Mouse (Mus musculus) CH12.LX (cell line): ENCODE data around the gene Dcaf12. TPM values are rescaled to one million over a fixed set of nuclear protein-coding genes. Genes with fewer than 3 reads are reported as not detected.

ENCODE experiments used
- DNase-seq: peaks from one replicate; pipeline ENCODE4 v3.0.0-alpha.2; 2013; ENCODE audit errors: extremely low read depth
- H3K27ac ChIP-seq: 2 replicates; pipeline ENCODE4 v1.5.1; 2012; ENCODE audit warnings: low read depth, mild to moderate bottlenecking, control low read depth, moderate library complexity; ENCODE audit not compliant: insufficient read depth
- H3K27me3 ChIP-seq: replicated peaks from 2 replicates; pipeline ENCODE3; 2012; ENCODE audit warnings: inconsistent platforms
- H3K36me3 ChIP-seq, 2 experiments: replicated peaks in 1 of 2; 2 replicates each; pipeline versions ENCODE3 to v1.6.1; 2012; ENCODE audit warnings: inconsistent platforms in 1 of 2, low read length in 1 of 2, mild to moderate bottlenecking in 1 of 2, mixed read lengths in 1 of 2, moderate library complexity in 1 of 2; ENCODE audit not compliant: control insufficient read depth in 1 of 2, insufficient read depth in 1 of 2
- H3K4me1 ChIP-seq, 2 experiments: 2 replicates each; pipeline ENCODE4 v1.6.1; 2012; ENCODE audit warnings: inconsistent platforms in 1 of 2, moderate library complexity in 1 of 2; ENCODE audit not compliant: insufficient read depth in 2 of 2, control insufficient read depth in 1 of 2
- H3K4me2 ChIP-seq: 2 replicates; pipeline ENCODE4 v1.6.1; 2012; ENCODE audit warnings: low read depth, mild to moderate bottlenecking, control low read depth; ENCODE audit not compliant: poor library complexity, insufficient read depth, severe bottlenecking
- H3K4me3 ChIP-seq, 3 experiments: fragments of 150-350 bp in 1 of 3; sonication (generic) in 1 of 3; replicated peaks in 1 of 3; 2 replicates each; pipeline versions ENCODE3 to v1.5.1; 2011 to 2012; ENCODE audit warnings: low read depth in 2 of 3, low read length in 2 of 3, mild to moderate bottlenecking in 2 of 3, moderate library complexity in 2 of 3, control low read depth in 1 of 3, improper control_type of control experiment in 1 of 3, inconsistent platforms in 1 of 3, mixed read lengths in 1 of 3; ENCODE audit not compliant: poor library complexity in 1 of 3
- H3K79me2 ChIP-seq: replicated peaks from 2 replicates; pipeline ENCODE4 v1.6.1; 2012; ENCODE audit warnings: mild to moderate bottlenecking, moderate library complexity; ENCODE audit not compliant: control insufficient read depth, poor library complexity, insufficient read depth, severe bottlenecking; ENCODE audit errors: extremely low read depth
- H3K9ac ChIP-seq: 2 replicates; pipeline ENCODE4 v1.6.1; 2012; ENCODE audit warnings: low read depth, mild to moderate bottlenecking, control low read depth, moderate library complexity; ENCODE audit not compliant: insufficient read depth
- H3K9me3 ChIP-seq: replicated peaks from 2 replicates; pipeline ENCODE3; 2012; ENCODE audit warnings: low read length, inconsistent platforms, mixed read lengths
- BHLHE40 ChIP-seq: IDR thresholded peaks from 2 replicates; pipeline ENCODE4 v1.6.1; 2011; ENCODE audit warnings: mild to moderate bottlenecking, low read depth, low read length, improper control_type of control experiment
- CHD1 ChIP-seq: IDR thresholded peaks from 2 replicates; pipeline ENCODE4 v1.6.1; 2012; ENCODE audit warnings: low read depth, low read length, improper control_type of control experiment, inconsistent platforms
- CHD2 ChIP-seq: IDR thresholded peaks from 2 replicates; pipeline ENCODE4 v1.6.1; 2011; ENCODE audit warnings: low read length, improper control_type of control experiment
- CTCF ChIP-seq, 2 experiments: IDR thresholded peaks in 1 of 2; conservative IDR thresholded peaks in 1 of 2; 2 replicates each; pipeline ENCODE4 v1.5.1; 2011 to 2012; ENCODE audit warnings: low read depth in 2 of 2, low read length in 2 of 2, improper control_type of control experiment in 1 of 2, inconsistent platforms in 1 of 2, mild to moderate bottlenecking in 1 of 2, moderate library complexity in 1 of 2
- ELF1 ChIP-seq: IDR thresholded peaks from 2 replicates; pipeline ENCODE4 v1.6.1; 2014; ENCODE audit warnings: low read depth, mild to moderate bottlenecking, inconsistent platforms, low read length, improper control_type of control experiment
- EP300 ChIP-seq: IDR thresholded peaks from 2 replicates; pipeline ENCODE4 v1.6.1; 2011; ENCODE audit warnings: low read length, improper control_type of control experiment
- ETS1 ChIP-seq: conservative IDR thresholded peaks from 2 replicates; pipeline ENCODE4 v1.6.1; 2012; ENCODE audit warnings: low read depth, mild to moderate bottlenecking, inconsistent platforms, low read length, improper control_type of control experiment, moderate library complexity
- GABPA ChIP-seq: IDR thresholded peaks from 2 replicates; pipeline ENCODE4 v1.6.1; 2012; ENCODE audit warnings: low read depth, low read length, improper control_type of control experiment, inconsistent platforms; ENCODE audit not compliant: insufficient replicate concordance
- HCFC1 ChIP-seq: IDR thresholded peaks from 2 replicates; pipeline ENCODE4 v1.6.1; 2012; ENCODE audit warnings: low read depth, mild to moderate bottlenecking, inconsistent platforms, low read length, improper control_type of control experiment
- IRF4 ChIP-seq: IDR thresholded peaks from 2 replicates; pipeline ENCODE4 v1.6.1; 2014; ENCODE audit warnings: low read depth, mild to moderate bottlenecking, inconsistent platforms, low read length, improper control_type of control experiment
- JUND ChIP-seq: conservative IDR thresholded peaks from 2 replicates; pipeline ENCODE4 v1.6.1; 2011; ENCODE audit warnings: low read depth, low read length, improper control_type of control experiment
- KAT2A ChIP-seq: IDR thresholded peaks from 2 replicates; pipeline ENCODE4 v1.6.1; 2012; ENCODE audit warnings: low read length, improper control_type of control experiment, inconsistent platforms; ENCODE audit not compliant: insufficient replicate concordance
- MAFK ChIP-seq: IDR thresholded peaks from 2 replicates; pipeline ENCODE4 v1.6.1; 2011; ENCODE audit warnings: low read length, improper control_type of control experiment; ENCODE audit not compliant: insufficient replicate concordance
- MAX ChIP-seq: IDR thresholded peaks from 2 replicates; pipeline ENCODE4 v1.6.1; 2011; ENCODE audit warnings: low read length, improper control_type of control experiment
- MAZ ChIP-seq: IDR thresholded peaks from 2 replicates; pipeline ENCODE4 v1.6.1; 2012; ENCODE audit warnings: low read depth, mild to moderate bottlenecking, inconsistent platforms, low read length, improper control_type of control experiment, moderate library complexity
- MXI1 ChIP-seq: IDR thresholded peaks from 2 replicates; pipeline ENCODE4 v1.6.1; 2011; ENCODE audit warnings: mild to moderate bottlenecking, low read depth, low read length, improper control_type of control experiment
- MYC ChIP-seq: IDR thresholded peaks from 2 replicates; pipeline ENCODE4 v1.6.1; 2011; ENCODE audit warnings: low read depth, mild to moderate bottlenecking, improper control_type of control experiment, low read length
- NELFE ChIP-seq: IDR thresholded peaks from 2 replicates; pipeline ENCODE4 v1.6.1; 2011; ENCODE audit warnings: low read depth, low read length, improper control_type of control experiment
- PAX5 ChIP-seq: IDR thresholded peaks from 2 replicates; pipeline ENCODE4 v1.6.1; 2012; ENCODE audit warnings: low read length, inconsistent platforms, mixed read lengths
- SMC3 ChIP-seq: IDR thresholded peaks from 2 replicates; pipeline ENCODE4 v1.6.1; 2011; ENCODE audit warnings: low read depth, low read length, improper control_type of control experiment
- TBP ChIP-seq: conservative IDR thresholded peaks from 2 replicates; pipeline ENCODE4 v1.6.1; 2011; ENCODE audit warnings: low read depth, low read length, improper control_type of control experiment
- TCF12 ChIP-seq: IDR thresholded peaks from 2 replicates; pipeline ENCODE4 v1.6.1; 2014; ENCODE audit warnings: low read depth, mild to moderate bottlenecking, inconsistent platforms, low read length, improper control_type of control experiment
- USF1 ChIP-seq: IDR thresholded peaks from 2 replicates; pipeline ENCODE4 v1.6.1; 2014; ENCODE audit warnings: low read depth, mild to moderate bottlenecking, inconsistent platforms, low read length, improper control_type of control experiment
- USF2 ChIP-seq: conservative IDR thresholded peaks from 2 replicates; pipeline ENCODE4 v1.6.1; 2011; ENCODE audit warnings: low read depth, low read length, improper control_type of control experiment
- ZC3H11A ChIP-seq: IDR thresholded peaks from 2 replicates; pipeline ENCODE4 v1.6.1; 2012; ENCODE audit warnings: low read depth, mild to moderate bottlenecking, inconsistent platforms, low read length, improper control_type of control experiment
- ZKSCAN1 ChIP-seq: IDR thresholded peaks from 2 replicates; pipeline ENCODE4 v1.6.1; 2012; ENCODE audit warnings: low read depth, inconsistent platforms, low read length, improper control_type of control experiment, borderline replicate concordance
- ZNF384 ChIP-seq: IDR thresholded peaks from 2 replicates; pipeline ENCODE4 v1.6.1; 2012; ENCODE audit warnings: low read depth, low read length, improper control_type of control experiment, inconsistent platforms
- dilution Hi-C: fragments of 300-500 bp; cut with MboI; formaldehyde crosslinking; loops from 2 replicates; pipeline ENCODE4 v1.14.3; 2020; ENCODE audit warnings: low sequenced_read_pairs; ENCODE audit not compliant: extremely low pct_unique_long_range_greater_than_20kb, extremely low pct_ligation_motif_present
- in situ Hi-C: fragments of 300-500 bp; cut with MboI; formaldehyde crosslinking; loops from 3 replicates; pipeline ENCODE4 v1.14.3; 2019; ENCODE audit warnings: low sequenced_read_pairs, low pct_ligation_motif_present, low pct_unique_long_range_greater_than_20kb, mixed read lengths
- polyA plus RNA-seq: library from polyadenylated mRNA; unstranded; fragments of >175 nt; gene quantifications from 2 replicates; pipeline ENCODE4 v1.2.1, GENCODE M21; 2012; ENCODE audit warnings: low read depth; ENCODE audit not compliant: insufficient read length
- total RNA-seq, 2 experiments: library from RNA; depleted of rRNA; stranded (reverse); fragments of 300-350 nt in 1 of 2; fragments of >200 nt in 1 of 2; gene quantifications; 2 replicates each; pipeline ENCODE4 v1.2.3; 2012 to 2014

Gene Dcaf12
- total and polyA plus RNA-seq, 3 experiments = 31.3 to 42.0 (median 33.7) TPM

DNA sequence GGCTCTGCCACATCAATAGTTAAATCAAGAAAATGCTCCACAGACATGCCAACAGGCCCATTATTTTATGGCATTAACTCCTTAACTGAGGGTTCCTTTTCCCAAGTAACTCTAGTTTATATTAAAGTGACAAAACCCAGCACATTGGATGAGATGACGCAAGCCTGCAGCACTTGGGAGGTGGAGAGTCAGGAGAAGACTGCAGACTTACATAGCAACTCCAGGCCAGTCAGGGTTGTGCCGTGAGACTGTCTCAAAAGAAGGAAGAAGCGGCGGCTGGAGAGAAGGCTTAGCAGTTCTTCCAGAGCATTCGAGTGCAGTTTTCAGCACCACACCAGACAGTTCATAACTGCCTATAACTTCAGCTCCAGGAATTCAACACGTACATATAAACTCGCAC is 44.7 kb upstream of the Dcaf12 start:
- DNase-seq = no peak
- Histone ChIP-seq H3K4me3 (no peak overlapping the region), H3K27ac (no peak overlapping the region), H3K4me2 (no peak overlapping the region), H3K9ac (no peak overlapping the region), H3K9me3 (peaks cover 3% of the 10 kb centered on the region), H3K79me2 (peaks cover 16% of the 10 kb centered on the region), H3K27me3 (no peaks in the 10 kb centered on the region), H3K4me1 (peaks cover 0 to 22% of the 10 kb centered on the region in 2 experiments; a peak in 3 of 4 replicates), H3K36me3 (peaks cover 5 to 38% of the 10 kb centered on the region in 2 experiments)
- in situ Hi-C loops = no loop called here
- dilution Hi-C loops = no loop called here
- TF ChIP-seq MXI1 (no peak), EP300 (no peak), ELF1 (no peak), ZNF384 (no peak), ZKSCAN1 (no peak), USF2 (no peak), HCFC1 (no peak), GABPA (no peak), TBP (no peak), USF1 (no peak), CHD2 (no peak), KAT2A (no peak), ETS1 (no peak), BHLHE40 (no peak), MAZ (no peak), TCF12 (no peak)

DNA sequence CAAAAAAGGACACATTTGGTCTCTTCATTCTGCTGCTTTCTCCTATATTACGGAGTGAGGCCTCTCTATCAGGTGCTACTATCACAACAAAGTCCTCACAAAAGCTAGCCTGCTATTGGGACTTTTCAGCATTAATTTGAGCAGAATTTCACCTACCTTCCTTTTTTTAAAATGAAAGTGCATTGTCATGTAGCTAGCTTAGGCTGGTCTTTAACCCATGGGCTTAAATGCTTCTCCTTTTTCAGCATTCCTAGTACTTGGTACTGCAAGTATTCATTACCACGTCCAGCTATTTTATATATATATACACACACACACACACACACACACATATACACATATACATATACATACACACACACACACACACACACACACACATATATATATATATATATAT is 44.0 kb upstream of the Dcaf12 start:
- Histone ChIP-seq H3K79me2 (peaks cover 21% of the 10 kb centered on the region), H3K27me3 (no peaks in the 10 kb centered on the region), H3K4me3 (no peak overlapping the region), H3K27ac (no peak overlapping the region), H3K4me1 (peaks cover 0 to 22% of the 10 kb centered on the region in 2 experiments; a peak in 3 of 4 replicates), H3K36me3 (peaks cover 5 to 40% of the 10 kb centered on the region in 2 experiments), H3K9me3 (peaks cover 3% of the 10 kb centered on the region), H3K4me2 (no peak overlapping the region), H3K9ac (no peak overlapping the region)
- dilution Hi-C loops (no loop called here), in situ Hi-C loops (no loop called here)
- TF ChIP-seq EP300 (no peak), ETS1 (no peak), GABPA (no peak), USF1 (no peak), MYC (no peak), KAT2A (no peak), MAFK (no peak), BHLHE40 (no peak), TCF12 (no peak), NELFE (no peak), IRF4 (no peak), HCFC1 (no peak), ZC3H11A (no peak), CTCF (conservative IDR thresholded peaks at IDR 0.05 in 1 of 2, IDR thresholded peaks at IDR 0.05 in 1 of 2; ENCODE audit: low read depth in 2 of 2, low read length in 2 of 2) (no peak), SMC3 (no peak), MAZ (no peak), PAX5 (no peak), JUND (no peak), MAX (no peak), CHD1 (no peak)
- DNase-seq = no peak
